Mouse (Mus musculus): ENCODE results near the gene 1110059G10Rik. TPM values are rescaled to one million over a fixed set of nuclear protein-coding genes. Genes with fewer than 3 reads are reported as not detected.
A peak's percentile ranks its signal among the peaks of the same experiment; 100 is the strongest.

Gene 1110059G10Rik
- total RNA-seq (2021): 10 to 100 TPM; 20.3 to 20.7 TPM

DNA sequence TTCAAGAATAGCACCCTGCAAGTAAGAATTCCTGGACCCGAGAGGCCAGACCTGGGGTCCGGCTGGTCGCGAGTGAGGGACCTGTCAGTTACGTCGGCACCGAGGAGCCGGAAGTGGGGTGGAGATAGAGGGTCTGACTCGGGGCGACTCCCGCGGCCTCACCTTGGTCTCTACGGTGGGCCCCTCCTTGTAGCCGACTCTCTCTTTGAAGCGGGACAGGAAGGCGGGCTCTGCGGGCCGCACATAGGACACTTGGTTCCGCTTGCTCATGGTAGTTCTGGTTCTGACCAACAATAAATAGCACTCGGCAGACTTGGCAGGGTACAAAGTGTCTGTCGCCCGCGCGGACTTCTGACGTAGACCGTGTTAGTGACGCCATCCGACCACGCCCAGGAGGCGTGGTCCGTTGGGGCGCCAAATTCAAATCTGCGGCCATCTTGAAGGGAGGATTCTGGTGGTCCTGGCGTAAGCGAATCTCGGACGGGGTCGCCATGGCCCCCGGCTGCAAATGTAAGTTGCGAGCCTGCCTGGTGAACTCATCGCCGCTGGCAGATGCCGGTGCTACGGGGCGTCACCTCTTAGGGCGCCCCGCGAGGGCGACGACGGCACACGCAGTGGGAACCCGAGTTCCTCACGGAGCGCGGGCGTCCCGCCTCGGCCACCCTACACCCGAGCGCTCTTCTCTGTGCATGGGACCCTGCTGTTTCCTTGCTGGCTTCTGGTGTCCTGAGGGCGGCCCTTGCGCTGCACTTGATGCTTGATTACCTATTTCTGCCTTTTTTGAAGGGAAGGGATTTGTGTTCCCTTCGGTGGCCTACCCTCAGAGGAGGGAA lies at the start of gene 1110059G10Rik, which contains the start of gene Kif15:
Gene 1110059G10Rik, minus strand, starts transcription at position 358 of the 833 bp plus-strand sequence.
Gene Kif15, plus strand, starts transcription at position 404 of the 833 bp plus-strand sequence.
- DNase-seq: peak; percentile 91 to 92

- no peak for DNase-seq
Measured at GRCm38 (mm10) chr9:122999193-122999586, 48.4 kb upstream of the 1110059G10Rik start.

GRCm38 (mm10) chr9:122998406-122999192 lies 47.8 kb upstream of the 1110059G10Rik start:
- no peak for DNase-seq

DNA sequence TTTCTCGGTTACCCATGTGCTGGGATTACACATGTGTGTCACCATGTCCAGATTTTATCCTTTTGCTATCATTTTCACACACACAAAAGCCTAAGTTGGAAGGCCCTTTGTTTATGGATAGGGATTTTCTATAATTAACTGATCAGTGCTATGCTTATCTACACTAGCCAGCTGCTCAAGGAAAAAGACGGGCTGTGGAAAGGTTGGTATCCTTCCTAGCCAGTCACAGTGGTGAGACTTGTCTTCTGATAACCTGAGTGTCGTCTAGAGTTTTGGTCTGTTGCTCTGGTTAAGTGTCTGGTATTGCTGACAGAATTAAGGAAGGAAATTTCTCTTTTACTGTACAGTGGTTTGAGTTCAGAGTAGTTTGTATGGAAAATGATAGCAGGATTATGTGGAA lies 21.9 kb downstream of the 1110059G10Rik start:
- no peak for DNase-seq

GRCm38 (mm10) chr9:122922936-122923381 lies 27.8 kb downstream of the 1110059G10Rik start, which contains the start of gene Zfp105:
Zfp105 (plus strand) TSS chr9:122923072.
- DNase-seq: peak; percentile 68 to 75

GRCm38 (mm10) chr9:122922436-122922835 lies 28.4 kb downstream of the 1110059G10Rik start:
- DNase-seq: no peak

DNA sequence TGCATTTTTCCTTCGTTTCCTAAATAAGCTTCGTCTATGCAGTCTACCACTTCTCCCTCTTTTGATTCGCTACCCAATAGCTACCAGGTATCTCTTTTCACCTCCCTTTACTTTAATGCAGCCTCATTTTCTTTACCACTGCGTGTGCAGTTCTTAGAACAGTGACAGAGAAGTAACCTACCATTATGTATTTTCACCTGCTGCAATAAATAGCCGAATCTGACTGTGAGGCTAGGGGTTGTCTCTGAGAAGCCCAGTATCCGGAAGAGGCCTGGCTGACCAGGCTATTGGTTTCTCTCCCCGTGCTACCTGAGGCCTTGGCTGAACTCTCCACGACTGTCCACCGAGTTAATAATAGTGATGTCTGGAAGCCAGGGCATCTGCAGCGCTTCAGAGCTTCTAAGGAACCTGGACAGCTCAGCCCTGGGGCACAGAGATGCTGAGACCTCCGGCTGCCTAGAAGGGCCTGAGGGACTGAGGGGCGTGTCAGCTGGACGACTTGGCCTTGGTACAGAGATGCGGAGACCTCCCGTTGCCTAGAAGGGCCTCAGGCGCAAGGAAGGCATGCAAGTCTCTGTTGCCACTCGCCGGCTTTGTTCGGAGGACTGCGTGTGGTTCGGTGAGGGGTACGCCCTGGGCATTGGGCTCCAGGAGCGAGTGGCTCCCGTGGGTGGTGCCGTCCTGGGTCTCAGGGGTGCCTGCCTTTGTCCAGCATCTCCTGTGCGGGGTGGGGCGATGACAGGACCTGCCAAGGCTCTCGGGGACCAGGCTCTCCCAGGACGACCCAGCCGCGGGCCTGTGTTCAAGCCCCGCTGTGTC lies 47.9 kb downstream of the 1110059G10Rik start:
- peak; percentile 22 to 37 for DNase-seq

GRCm38 (mm10) chr9:122901047-122901446 lies 49.8 kb downstream of the 1110059G10Rik start:
- DNase-seq: no peak

Other genes with a start within 250 kb of the 1110059G10Rik start
- not detected for gene Topaz1, start 203.7 kb downstream of the 1110059G10Rik start, total RNA-seq (2021)
- gene Tcaim, start 145.5 kb downstream of the 1110059G10Rik start, total RNA-seq (2021): 10 to 100 TPM; 20.0 to 21.7 TPM
- gene Gm35549, start 107.0 kb downstream of the 1110059G10Rik start, total RNA-seq (2021): not detected
- 100 to 1,000 TPM; 155 to 161 TPM for gene Zfp445, start 85.0 kb downstream of the 1110059G10Rik start, total RNA-seq (2021)
- 1 to 10 TPM; 4.5 to 5.1 TPM for gene Zkscan7, start 65.3 kb downstream of the 1110059G10Rik start, total RNA-seq (2021)
- 1 to 10 TPM; 6.3 to 6.9 TPM for gene Zfp105, start 27.9 kb downstream of the 1110059G10Rik start, total RNA-seq (2021)
- 1 to 10 TPM; 1.8 to 2.8 TPM for gene Kif15, start within 50 bp of the 1110059G10Rik start, total RNA-seq (2021)
- gene Tmem42, start 70.3 kb upstream of the 1110059G10Rik start, total RNA-seq (2021): 10 to 100 TPM; 21.9 to 22.7 TPM
- 1 to 10 TPM; 1.9 to 2.9 TPM for gene Tgm4, start 83.7 kb upstream of the 1110059G10Rik start, total RNA-seq (2021)
- gene Zdhhc3, start 162.2 kb upstream of the 1110059G10Rik start, total RNA-seq (2021): 10 to 100 TPM; 62.1 to 63.0 TPM
- gene Exosc7, start 162.2 kb upstream of the 1110059G10Rik start, total RNA-seq (2021): 10 to 100 TPM; 41.1 to 44.5 TPM
- 1 to 10 TPM; 3.2 to 4.9 TPM for gene Clec3b, start 199.9 kb upstream of the 1110059G10Rik start, total RNA-seq (2021)